Mouse (Mus musculus): Measurements from ENCODE around the gene Slc22a23.

DNA sequence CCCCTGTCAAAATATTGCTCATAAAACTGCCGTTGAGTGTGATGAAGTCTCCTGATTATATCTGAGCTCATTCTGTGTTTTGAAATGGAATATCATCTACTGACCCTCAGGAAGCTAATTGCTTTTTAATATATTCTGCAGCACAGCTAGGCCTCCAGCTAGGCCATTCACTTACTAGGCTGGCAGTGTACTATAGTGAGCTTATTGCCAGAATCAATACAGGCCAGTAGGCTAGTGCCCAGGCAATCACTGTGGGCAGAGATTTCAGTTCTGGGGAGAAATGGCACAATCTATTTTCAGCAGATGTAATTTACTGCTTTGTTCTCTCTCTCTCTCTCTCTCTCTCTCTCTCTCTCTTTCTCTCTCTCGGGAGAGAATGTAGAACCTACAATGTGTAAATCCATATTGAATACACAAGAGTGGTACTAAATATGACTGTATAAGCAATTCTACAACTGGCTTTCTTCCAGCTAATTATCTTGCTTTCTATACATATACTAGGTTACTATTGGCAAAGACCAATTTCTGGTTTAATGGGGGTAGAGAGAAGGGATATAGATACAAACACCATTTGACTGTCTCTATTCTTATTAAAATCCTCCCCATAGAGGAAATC is 75.5 kb downstream of the Slc22a23 start:
- no peak for TF ChIP-seq MAX (IDR thresholded peaks at IDR 0.05; ENCODE audit: low read length)
- TF ChIP-seq CTCF (conservative IDR thresholded peaks at IDR 0.05 in 1 of 2, IDR thresholded peaks at IDR 0.05 in 1 of 2; ENCODE audit: low read depth in 2 of 2, low read length in 2 of 2): no peak
- TF ChIP-seq POLR2A (IDR thresholded peaks at IDR 0.05; ENCODE audit: low read depth, low read length): no peak
- TF ChIP-seq ZC3H11A (IDR thresholded peaks at IDR 0.05; ENCODE audit: low read depth, low read length): no peak
- no peak for TF ChIP-seq USF2 (conservative IDR thresholded peaks at IDR 0.05; ENCODE audit: low read depth, low read length)
- no peak for TF ChIP-seq MXI1 (IDR thresholded peaks at IDR 0.05; ENCODE audit: low read depth, low read length)
- TF ChIP-seq MAFK (IDR thresholded peaks at IDR 0.05; ENCODE audit: insufficient replicate concordance, low read length): no peak
- no peak for TF ChIP-seq NELFE (IDR thresholded peaks at IDR 0.05; ENCODE audit: low read depth, low read length)
